Mouse (Mus musculus) thymus, postnatal 0 days (tissue): Measurements from ENCODE around the gene Rpl24. TPM values are rescaled to one million over a fixed set of nuclear protein-coding genes. Genes with fewer than 3 reads are reported as not detected.
"Not testable (repeated sequence)": the region's sequence is repeated elsewhere in the genome, so short reads cannot be mapped to it uniquely, and the experiment has no call there.

Experiments used
- DNase-seq: peaks from one replicate; pipeline ENCODE4 v3.0.0-alpha.2; 2015; ENCODE audit warnings: low spot score
- polyA plus RNA-seq: library from polyadenylated mRNA; unstranded; fragments of >200 nt; fragmentation: Nextera tagmentation; extraction: Ambion mirVana; gene quantifications from 2 replicates; pipeline ENCODE4 v1.2.1, GENCODE M21; 2015

Rpl24 gene
- polyA plus RNA-seq, result 1,051 and 1,112 TPM in 2 replicates

GRCm38 (mm10) chr16:55966212-55966871 lies at the start of gene Rpl24:
Rpl24 (plus strand) TSS chr16:55966275.
- DNase-seq, result peak; percentile 92

- no peak for DNase-seq
Observed at GRCm38 (mm10) chr16:55922079-55922478, 44.0 kb upstream of the Rpl24 start.

- DNase-seq, result no peak
Observed at GRCm38 (mm10) chr16:55924010-55924409, 42.1 kb upstream of the Rpl24 start.

- peak; percentile 67 for DNase-seq
Observed at GRCm38 (mm10) chr16:55933681-55934343, 32.3 kb upstream of the Rpl24 start.

- peak; percentile 96 for DNase-seq
Observed at GRCm38 (mm10) chr16:55934453-55935037, 31.5 kb upstream of the Rpl24 start, which contains the start of gene Cep97. Cep97 (minus strand) TSS chr16:55934855.

GRCm38 (mm10) chr16:55938761-55939160 lies 27.3 kb upstream of the Rpl24 start:
- DNase-seq, result no peak

- peak; percentile 65 for DNase-seq
Observed at GRCm38 (mm10) chr16:55939703-55940102, 26.4 kb upstream of the Rpl24 start.

- DNase-seq, result no peak
Observed at GRCm38 (mm10) chr16:55940781-55941180, 25.3 kb upstream of the Rpl24 start.

GRCm38 (mm10) chr16:55947266-55947665 lies 18.8 kb upstream of the Rpl24 start:
- DNase-seq, result no peak

- peak; percentile 61 for DNase-seq
Observed at GRCm38 (mm10) chr16:55947876-55948410, 18.1 kb upstream of the Rpl24 start.

GRCm38 (mm10) chr16:55948963-55949362 lies 17.1 kb upstream of the Rpl24 start:
- DNase-seq, result peak; percentile 98

- no peak for DNase-seq
Observed at GRCm38 (mm10) chr16:55950462-55950861, 15.6 kb upstream of the Rpl24 start.

- DNase-seq, result peak; percentile 94
Observed at GRCm38 (mm10) chr16:55950946-55951678, 15.0 kb upstream of the Rpl24 start.

- DNase-seq, result no peak
Observed at GRCm38 (mm10) chr16:55951679-55952327, 14.3 kb upstream of the Rpl24 start.

GRCm38 (mm10) chr16:55952771-55953170 lies 13.3 kb upstream of the Rpl24 start:
- no peak for DNase-seq

- not testable (repeated sequence) for DNase-seq
Observed at GRCm38 (mm10) chr16:55954196-55954595, 11.9 kb upstream of the Rpl24 start.

GRCm38 (mm10) chr16:55963068-55963467 lies 3.0 kb upstream of the Rpl24 start:
- DNase-seq, result not testable (repeated sequence)

GRCm38 (mm10) chr16:55964126-55964949 lies 1.7 kb upstream of the Rpl24 start:
- peak; percentile 46 for DNase-seq

- DNase-seq, result no peak
Observed at GRCm38 (mm10) chr16:55967221-55967620, 1.1 kb downstream of the Rpl24 start.

GRCm38 (mm10) chr16:55969147-55969546 lies 3.1 kb downstream of the Rpl24 start:
- DNase-seq, result peak; percentile 42
